Mouse (Mus musculus): ENCODE measurements around the gene Hs2st1. TPM values are rescaled to one million over a fixed set of nuclear protein-coding genes. Genes with fewer than 3 reads are reported as not detected.

Hs2st1 gene
- total and polyA plus RNA-seq, 3 experiments, result 13.6 to 16.1 TPM; not detected in 1

GRCm38 (mm10) chr3:144514122-144514505, 55.9 kb downstream of the Hs2st1 start:
- H3K9me3 ChIP-seq (replicated peaks; ENCODE audit: insufficient read depth, low read length), result no peaks in the 10 kb centered on the region
- H3K79me2 ChIP-seq (ENCODE audit: control insufficient read depth, insufficient read depth, low read length, poor library complexity), result peaks cover 4% of the 10 kb centered on the region
- TF ChIP-seq TBP (IDR thresholded peaks at IDR 0.05; ENCODE audit: low read depth, low read length) (no peak), ZNF384 (IDR thresholded peaks at IDR 0.05; ENCODE audit: low read depth, low read length) (no peak), RAD21 (IDR thresholded peaks at IDR 0.05; ENCODE audit: low read depth, low read length) (no peak), MXI1 (IDR thresholded peaks at IDR 0.05; ENCODE audit: low read depth, low read length) (no peak), NRF1 (IDR thresholded peaks at IDR 0.05; ENCODE audit: insufficient read depth, low read depth, low read length, poor library complexity, severe bottlenecking) (no peak), ZC3H11A (IDR thresholded peaks at IDR 0.05; ENCODE audit: low read depth, low read length) (no peak), TAL1 (IDR thresholded peaks at IDR 0.05; ENCODE audit: low read length) (no peak)
- peaks cover 0 to 5% of the 10 kb centered on the region in 2 experiments; a peak in 3 of 4 replicates for H3K36me3 ChIP-seq (ENCODE audit: control insufficient read depth in 1 of 2, insufficient read depth in 2 of 2, low read length in 2 of 2)
- DNase-seq (ENCODE audit: low read depth, low spot score), result no peak
- H3K27ac ChIP-seq (ENCODE audit: control insufficient read depth, low read depth, low read length), result no peak overlapping the region
- no peak overlapping the region for H3K4me3 ChIP-seq (ENCODE audit: control insufficient read depth in 1 of 2, insufficient read depth in 1 of 2, low read depth in 2 of 2, low read length in 2 of 2)
- H3K9ac ChIP-seq (ENCODE audit: control insufficient read depth, low read depth, low read length, poor library complexity, severe bottlenecking), result no peak overlapping the region
- no peaks in the 10 kb centered on the region for H3K27me3 ChIP-seq (ENCODE audit: control insufficient read depth in 1 of 2, insufficient read depth in 2 of 2, low read length in 2 of 2)
- peaks cover 0 to 8% of the 10 kb centered on the region in 2 experiments; a peak in 2 of 4 replicates for H3K4me1 ChIP-seq (ENCODE audit: control insufficient read depth in 1 of 2, insufficient read depth in 2 of 2, low read length in 2 of 2)

GRCm38 (mm10) chr3:144513169-144514121, 56.5 kb downstream of the Hs2st1 start:
- H3K4me3 ChIP-seq (ENCODE audit: control insufficient read depth in 1 of 2, insufficient read depth in 1 of 2, low read depth in 2 of 2, low read length in 2 of 2), result no peak overlapping the region
- TF ChIP-seq CHD1 (IDR thresholded peaks at IDR 0.05; ENCODE audit: low read depth, low read length) (no peak), E2F4 (IDR thresholded peaks at IDR 0.05; ENCODE audit: borderline replicate concordance, low read depth, low read length) (no peak), BHLHE40 (IDR thresholded peaks at IDR 0.05; ENCODE audit: borderline replicate concordance, low read depth, low read length) (no peak), MYC (IDR thresholded peaks at IDR 0.05; ENCODE audit: low read depth, low read length) (no peak), NELFE (IDR thresholded peaks at IDR 0.05; ENCODE audit: low read depth, low read length) (no peak), MAZ (IDR thresholded peaks at IDR 0.05; ENCODE audit: low read depth, low read length) (no peak), TCF12 (IDR thresholded peaks at IDR 0.05; ENCODE audit: low read depth, low read length) (no peak), GATA1 (IDR thresholded peaks at IDR 0.05; ENCODE audit: low read depth, low read length) (no peak), SIN3A (IDR thresholded peaks at IDR 0.05; ENCODE audit: low read length) (no peak), ZC3H11A (IDR thresholded peaks at IDR 0.05; ENCODE audit: low read depth, low read length) (no peak), CTCF (IDR thresholded peaks at IDR 0.05 in 2 of 3, conservative IDR thresholded peaks at IDR 0.05 in 1 of 3; ENCODE audit: control insufficient read depth in 1 of 3, insufficient read depth in 1 of 3, low read depth in 2 of 3, low read length in 3 of 3, poor library complexity in 1 of 3, severe bottlenecking in 1 of 3) (no peak), RCOR1 (IDR thresholded peaks at IDR 0.05; ENCODE audit: low read depth, low read length) (no peak), POLR2AphosphoS2 (IDR thresholded peaks at IDR 0.05; ENCODE audit: low read length) (no peak), NRF1 (IDR thresholded peaks at IDR 0.05; ENCODE audit: insufficient read depth, low read depth, low read length, poor library complexity, severe bottlenecking) (no peak), MXI1 (IDR thresholded peaks at IDR 0.05; ENCODE audit: low read depth, low read length) (no peak), CHD2 (IDR thresholded peaks at IDR 0.05; ENCODE audit: low read length) (no peak), GABPA (IDR thresholded peaks at IDR 0.05; ENCODE audit: low read depth, low read length) (no peak), KAT2A (conservative IDR thresholded peaks at IDR 0.05; ENCODE audit: low read depth, low read length) (no peak), RAD21 (IDR thresholded peaks at IDR 0.05; ENCODE audit: low read depth, low read length) (no peak), MEF2A (IDR thresholded peaks at IDR 0.05; ENCODE audit: extremely low read depth, insufficient replicate concordance, low read depth, low read length, poor library complexity, severe bottlenecking) (no peak)

More at GRCm38 (mm10) chr3:144513169-144514121, 56.5 kb downstream of the Hs2st1 start:
- H3K79me2 ChIP-seq (ENCODE audit: control insufficient read depth, insufficient read depth, low read length, poor library complexity), result peaks cover 4% of the 10 kb centered on the region
- H3K27me3 ChIP-seq (ENCODE audit: control insufficient read depth in 1 of 2, insufficient read depth in 2 of 2, low read length in 2 of 2), result no peaks in the 10 kb centered on the region
- no peak for DNase-seq (ENCODE audit: low read depth, low spot score)
- H3K36me3 ChIP-seq (ENCODE audit: control insufficient read depth in 1 of 2, insufficient read depth in 2 of 2, low read length in 2 of 2), result peaks cover 0 to 5% of the 10 kb centered on the region in 2 experiments; a peak in 3 of 4 replicates
- H3K9me3 ChIP-seq (replicated peaks; ENCODE audit: insufficient read depth, low read length), result no peaks in the 10 kb centered on the region
- H3K9ac ChIP-seq (ENCODE audit: control insufficient read depth, low read depth, low read length, poor library complexity, severe bottlenecking), result no peak overlapping the region
- peaks cover 0 to 8% of the 10 kb centered on the region in 2 experiments; a peak in 2 of 4 replicates for H3K4me1 ChIP-seq (ENCODE audit: control insufficient read depth in 1 of 2, insufficient read depth in 2 of 2, low read length in 2 of 2)
- H3K27ac ChIP-seq (ENCODE audit: control insufficient read depth, low read depth, low read length), result no peak overlapping the region

Measured in MEL (cell line).